Mouse (Mus musculus): ENCODE results near the gene Rnf6. TPM values are rescaled to one million over a fixed set of nuclear protein-coding genes. Genes with fewer than 3 reads are reported as not detected.
A peak's percentile ranks its signal among the peaks of the same experiment; 100 is the strongest.
"Not testable (repeated sequence)": the region's sequence is repeated elsewhere in the genome, so short reads cannot be mapped to it uniquely, and the experiment has no call there.

Rnf6 gene
- total RNA-seq, 2 experiments from 2014 or later, result 38.7 to 43.0 TPM

- peak; percentile 91 for DNase-seq
These were observed 9.7 kb upstream of the Rnf6 start, which contains the start of gene Cdk8 for GRCm38 (mm10) chr5:146230864-146231654. TSS of gene Cdk8 (plus strand) at chr5:146231230.

- no peak for DNase-seq
These were observed 8.7 kb upstream of the Rnf6 start for GRCm38 (mm10) chr5:146229869-146230650.

GRCm38 (mm10) chr5:146227496-146227895 lies 6.1 kb upstream of the Rnf6 start:
- no peak for DNase-seq

- DNase-seq, result peak; percentile 51
These were observed 2.4 kb upstream of the Rnf6 start for GRCm38 (mm10) chr5:146223786-146224185.

- no peak for DNase-seq
These were observed 367 bp upstream of the Rnf6 start for GRCm38 (mm10) chr5:146221722-146222121.

- no peak for DNase-seq
These were observed 865 bp downstream of the Rnf6 start for GRCm38 (mm10) chr5:146220501-146220878.

GRCm38 (mm10) chr5:146205537-146205936 lies 15.8 kb downstream of the Rnf6 start:
- no peak for DNase-seq

GRCm38 (mm10) chr5:146203921-146204320 lies 17.4 kb downstream of the Rnf6 start:
- no peak for DNase-seq

- DNase-seq, result no peak
These were observed 20.8 kb downstream of the Rnf6 start for GRCm38 (mm10) chr5:146200580-146200979.

GRCm38 (mm10) chr5:146199540-146199939 lies 21.8 kb downstream of the Rnf6 start:
- no peak for DNase-seq

GRCm38 (mm10) chr5:146199073-146199472 lies 22.3 kb downstream of the Rnf6 start:
- no peak for DNase-seq

GRCm38 (mm10) chr5:146193360-146193759 lies 28.0 kb downstream of the Rnf6 start:
- no peak for DNase-seq

GRCm38 (mm10) chr5:146190501-146191269 lies 30.7 kb downstream of the Rnf6 start:
- no peak for DNase-seq

- DNase-seq, result no peak
These were observed 31.3 kb downstream of the Rnf6 start for GRCm38 (mm10) chr5:146190093-146190492.

GRCm38 (mm10) chr5:146188712-146189111 lies 32.6 kb downstream of the Rnf6 start:
- no peak for DNase-seq

- DNase-seq, result no peak
These were observed 33.2 kb downstream of the Rnf6 start for GRCm38 (mm10) chr5:146188144-146188543.

- peak; percentile 61 for DNase-seq
These were observed 33.9 kb downstream of the Rnf6 start for GRCm38 (mm10) chr5:146187441-146187840.

- not testable (repeated sequence) for DNase-seq
These were observed 36.2 kb downstream of the Rnf6 start, which contains the start of gene 1700001J03Rik for GRCm38 (mm10) chr5:146185204-146185603. TSS of gene 1700001J03Rik (minus strand) at chr5:146185304.

- peak; percentile 18 for DNase-seq
These were observed 48.6 kb downstream of the Rnf6 start for GRCm38 (mm10) chr5:146172744-146173143.

GRCm38 (mm10) chr5:146170621-146171020 lies 50.7 kb downstream of the Rnf6 start, which contains the start of gene Gm6309:
TSS of gene Gm6309 (minus strand) at chr5:146170721.
- not testable (repeated sequence) for DNase-seq

GRCm38 (mm10) chr5:146160439-146160838 lies 60.9 kb downstream of the Rnf6 start, which contains the start of gene Gm5565:
TSS of gene Gm5565 (minus strand) at chr5:146160539.
- not testable (repeated sequence) for DNase-seq

Measured in gastrocnemius, postnatal 10 days (tissue).